Mouse (Mus musculus) heart, embryonic 10.5 days (tissue): Measurements from ENCODE around the gene Tmem156. TPM values are rescaled to one million over a fixed set of nuclear protein-coding genes. Genes with fewer than 3 reads are reported as not detected.

Source experiments
- DNase-seq: peaks from one replicate; pipeline ENCODE4 v3.0.0-alpha.2; 2017; ENCODE audit warnings: low spot score
- H3K27ac ChIP-seq: fragments of 300-500 bp; sonication (generic); 2 replicates; pipeline ENCODE4 v1.5.1; 2016; ENCODE audit warnings: mild to moderate bottlenecking
- H3K27me3 ChIP-seq: fragments of 300-500 bp; sonication (generic); 2 replicates; pipeline ENCODE4 v1.6.1; 2016; ENCODE audit warnings: mild to moderate bottlenecking; ENCODE audit not compliant: poor library complexity, insufficient read depth, severe bottlenecking
- H3K36me3 ChIP-seq: fragments of 300-500 bp; sonication (generic); 2 replicates; pipeline ENCODE4 v1.6.1; 2016; ENCODE audit warnings: mild to moderate bottlenecking, moderate library complexity
- H3K4me1 ChIP-seq: fragments of 300-500 bp; sonication (generic); 2 replicates; pipeline ENCODE4 v1.6.1; 2016; ENCODE audit warnings: mild to moderate bottlenecking
- H3K4me3 ChIP-seq: fragments of 300-500 bp; sonication (generic); 2 replicates; pipeline ENCODE4 v1.5.1; 2016; ENCODE audit warnings: mild to moderate bottlenecking, moderate library complexity
- H3K9me3 ChIP-seq: fragments of 300-500 bp; sonication (generic); 2 replicates; pipeline ENCODE4 v1.6.1; 2016; ENCODE audit warnings: mild to moderate bottlenecking, moderate library complexity
- WGBS: fragments of 180-500 bp; shearing (Covaris S2); methylation state at CpG from one replicate; pipeline ENCODE4 v1.1.7; 2016; 5-methylcytosine and 5-hydroxymethylcytosine counted together
- polyA plus RNA-seq: library from polyadenylated mRNA; unstranded; fragments of >200 nt; fragmentation: Nextera tagmentation; extraction: Ambion mirVana; gene quantifications from 2 replicates; pipeline ENCODE4 v1.2.1, GENCODE M21; 2016

Tmem156 gene
- polyA plus RNA-seq, 1 experiment from 2014 or later = 0.13 TPM

DNA sequence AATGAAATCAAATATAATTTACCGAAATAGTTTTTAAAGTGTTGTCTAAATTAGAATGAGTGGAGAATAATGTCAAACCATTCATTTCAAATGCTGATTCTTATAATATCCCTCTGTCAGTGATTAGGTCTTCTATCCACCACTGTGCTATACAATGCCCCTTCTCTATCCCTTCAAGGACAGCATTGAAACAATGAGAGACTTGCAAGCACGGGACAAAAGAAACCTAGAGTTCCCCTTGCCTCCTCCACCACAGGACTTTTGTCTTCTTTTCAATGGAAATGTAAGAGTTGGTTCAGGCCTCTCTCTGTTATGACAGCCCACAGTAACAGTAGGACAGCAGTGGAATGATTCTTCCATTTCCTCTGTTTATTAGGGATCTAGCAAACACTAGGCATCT is 28.7 kb downstream of the Tmem156 start:
- Histone ChIP-seq H3K27me3 (no peaks in the 10 kb centered on the region), H3K4me3 (no peak overlapping the region), H3K27ac (no peak overlapping the region), H3K4me1 (no peaks in the 10 kb centered on the region), H3K36me3 (no peaks in the 10 kb centered on the region), H3K9me3 (no peaks in the 10 kb centered on the region)
- no peak for DNase-seq
- WGBS = 77% methylated on average over 2 of the region's 2 CpGs

DNA sequence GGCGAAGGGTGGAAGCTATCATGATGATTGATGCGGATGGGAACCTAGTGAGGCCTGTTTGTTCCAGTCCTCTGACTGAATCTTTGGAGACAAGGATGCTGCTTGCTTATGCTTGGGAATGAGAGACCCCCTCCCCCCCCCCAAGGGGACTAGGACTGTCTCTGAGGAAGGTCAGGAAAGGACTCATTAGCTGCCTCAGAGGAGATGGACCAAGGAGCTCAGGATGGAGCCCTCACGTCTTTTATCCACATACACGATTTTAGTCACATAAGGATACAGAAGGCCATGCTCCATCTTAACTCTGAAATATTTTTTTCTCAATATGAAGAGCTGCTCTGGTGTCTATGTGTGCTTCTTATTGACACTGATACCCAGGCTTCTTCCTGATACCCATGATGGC is 29.7 kb downstream of the Tmem156 start:
- WGBS = 90% methylated on average over 4 of the region's 4 CpGs
- DNase-seq = no peak
- H3K4me1 ChIP-seq = no peaks in the 10 kb centered on the region
- H3K27me3 ChIP-seq = no peaks in the 10 kb centered on the region
- no peaks in the 10 kb centered on the region for H3K36me3 ChIP-seq
- H3K9me3 ChIP-seq = no peaks in the 10 kb centered on the region
- H3K27ac ChIP-seq = no peak overlapping the region
- no peak overlapping the region for H3K4me3 ChIP-seq

DNA sequence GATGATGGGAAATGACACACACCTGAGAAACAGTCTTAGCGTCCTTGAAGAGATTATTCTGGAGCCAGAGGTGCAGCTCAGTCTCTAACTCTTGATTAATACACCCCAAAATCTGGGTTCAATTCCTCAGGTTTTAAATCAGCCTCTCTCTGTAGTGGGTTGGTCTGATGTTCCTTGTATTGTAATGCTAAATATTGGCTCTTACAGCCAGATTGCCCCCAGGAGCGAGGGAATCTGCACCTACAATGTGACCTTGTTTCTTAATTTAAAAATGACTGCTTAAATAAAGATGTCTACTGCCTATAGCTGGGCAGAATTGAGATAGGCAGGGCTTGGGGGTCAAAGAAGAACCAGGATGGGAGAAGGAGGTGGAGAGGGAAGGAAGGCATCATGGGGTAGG is 32.1 kb downstream of the Tmem156 start:
- Histone ChIP-seq H3K4me3 (no peak overlapping the region), H3K4me1 (no peaks in the 10 kb centered on the region), H3K27me3 (no peaks in the 10 kb centered on the region), H3K27ac (no peak overlapping the region), H3K9me3 (no peaks in the 10 kb centered on the region), H3K36me3 (no peaks in the 10 kb centered on the region)
- WGBS = 66% methylated on average over 2 of the region's 2 CpGs
- no peak for DNase-seq

DNA sequence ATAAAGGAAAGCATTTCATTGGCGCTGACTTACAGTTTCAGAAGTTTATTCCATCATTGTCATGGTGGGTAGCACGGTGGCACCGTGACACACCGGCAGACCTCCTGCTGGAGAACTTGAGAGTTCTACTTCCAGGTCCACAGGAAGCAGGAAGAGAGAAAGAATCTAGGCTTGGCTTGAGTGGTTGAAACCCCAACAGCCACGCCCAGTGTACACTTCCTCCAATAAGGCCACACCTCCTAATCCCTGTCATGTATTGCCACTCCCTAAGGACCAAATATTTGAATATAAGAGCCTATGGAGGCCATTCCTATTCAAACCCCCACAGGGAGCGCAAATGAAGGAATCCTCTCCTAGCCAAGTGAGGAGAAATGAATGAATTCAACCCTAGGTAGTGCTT is 34.3 kb downstream of the Tmem156 start:
- Histone ChIP-seq H3K27me3 (no peaks in the 10 kb centered on the region), H3K4me3 (no peak overlapping the region), H3K4me1 (no peaks in the 10 kb centered on the region), H3K9me3 (no peaks in the 10 kb centered on the region), H3K36me3 (no peaks in the 10 kb centered on the region), H3K27ac (no peak overlapping the region)
- 91% methylated on average over 6 of the region's 6 CpGs for WGBS
- DNase-seq = no peak

DNA sequence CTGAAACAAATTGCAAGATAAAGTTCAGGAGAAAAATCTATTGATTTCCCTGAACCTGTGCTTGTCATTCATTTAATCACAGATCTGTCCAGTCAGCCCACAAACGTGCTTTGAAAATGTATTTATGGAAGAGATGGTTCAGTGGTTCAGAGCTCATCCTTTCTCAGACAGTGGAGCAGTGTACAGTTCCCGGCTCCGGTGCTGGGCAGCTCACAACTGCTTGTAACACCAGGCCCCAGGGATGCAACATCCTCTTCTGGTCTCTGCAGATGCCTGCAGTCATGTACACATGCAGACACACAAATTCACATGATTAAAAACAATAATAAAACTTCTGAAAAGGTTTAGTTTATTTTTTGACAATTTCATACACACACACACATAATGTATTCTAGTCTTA is 40.4 kb downstream of the Tmem156 start:
- Histone ChIP-seq H3K27me3 (no peaks in the 10 kb centered on the region), H3K36me3 (no peaks in the 10 kb centered on the region), H3K4me3 (no peak overlapping the region), H3K27ac (no peak overlapping the region), H3K9me3 (no peaks in the 10 kb centered on the region), H3K4me1 (no peaks in the 10 kb centered on the region)
- no peak for DNase-seq
- 82% methylated on average over 3 of the region's 3 CpGs for WGBS

DNA sequence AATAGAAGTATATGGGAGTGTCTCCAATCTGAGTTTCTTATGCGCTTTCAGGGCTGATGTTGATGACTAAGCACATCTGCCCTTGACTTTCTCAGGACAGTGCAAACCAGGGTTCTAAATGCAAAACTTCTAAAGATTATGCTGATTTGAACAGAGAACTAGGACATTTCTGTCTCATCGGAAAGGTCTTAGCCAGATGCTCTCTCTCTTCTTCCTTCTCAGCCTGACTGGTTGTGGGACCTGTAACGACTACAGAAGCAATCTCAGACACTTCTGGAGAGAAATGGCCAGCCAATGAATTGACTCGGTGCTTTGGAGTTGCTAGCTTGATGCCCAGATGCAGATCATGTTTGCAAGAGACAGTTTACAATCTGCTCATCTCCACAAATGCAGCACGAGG is 42.1 kb downstream of the Tmem156 start:
- Histone ChIP-seq H3K4me1 (no peaks in the 10 kb centered on the region), H3K4me3 (no peak overlapping the region), H3K27me3 (no peaks in the 10 kb centered on the region), H3K36me3 (no peaks in the 10 kb centered on the region), H3K27ac (no peak overlapping the region), H3K9me3 (no peaks in the 10 kb centered on the region)
- no peak for DNase-seq
- WGBS = 86% methylated on average over 5 of the region's 5 CpGs

DNA sequence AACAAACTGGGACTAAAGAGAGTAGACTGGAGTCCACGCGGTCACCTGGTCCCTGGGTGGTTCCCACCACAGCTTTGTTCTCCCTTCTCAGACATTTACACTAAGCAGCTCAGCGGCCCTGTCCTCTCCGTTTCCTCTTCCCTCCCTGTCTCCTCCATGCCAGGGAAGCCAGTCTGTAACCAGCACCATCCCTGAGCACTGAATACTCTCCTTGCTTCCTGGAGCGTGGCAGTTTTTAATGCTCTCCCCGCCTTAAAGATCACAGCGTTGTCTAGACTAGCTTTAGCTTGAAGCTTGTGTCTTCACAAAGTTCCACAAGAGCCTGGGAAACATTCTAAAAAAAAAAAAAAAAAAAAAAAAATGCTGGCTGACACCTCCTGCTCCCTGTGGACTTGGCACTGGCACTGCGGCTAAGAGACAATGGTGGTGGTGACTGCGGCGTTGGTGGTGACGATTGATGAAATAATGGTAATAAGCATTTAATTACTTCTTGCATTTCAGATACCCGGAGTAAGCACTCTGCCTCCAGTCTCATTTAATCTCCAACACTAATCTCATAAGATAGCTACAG is 44.6 kb downstream of the Tmem156 start:
- 64% methylated on average over 12 of the region's 12 CpGs for WGBS
- Histone ChIP-seq H3K9me3 (no peaks in the 10 kb centered on the region), H3K4me3 (no peak overlapping the region), H3K27ac (no peak overlapping the region), H3K4me1 (no peaks in the 10 kb centered on the region), H3K27me3 (no peaks in the 10 kb centered on the region), H3K36me3 (no peaks in the 10 kb centered on the region)
- no peak for DNase-seq

DNA sequence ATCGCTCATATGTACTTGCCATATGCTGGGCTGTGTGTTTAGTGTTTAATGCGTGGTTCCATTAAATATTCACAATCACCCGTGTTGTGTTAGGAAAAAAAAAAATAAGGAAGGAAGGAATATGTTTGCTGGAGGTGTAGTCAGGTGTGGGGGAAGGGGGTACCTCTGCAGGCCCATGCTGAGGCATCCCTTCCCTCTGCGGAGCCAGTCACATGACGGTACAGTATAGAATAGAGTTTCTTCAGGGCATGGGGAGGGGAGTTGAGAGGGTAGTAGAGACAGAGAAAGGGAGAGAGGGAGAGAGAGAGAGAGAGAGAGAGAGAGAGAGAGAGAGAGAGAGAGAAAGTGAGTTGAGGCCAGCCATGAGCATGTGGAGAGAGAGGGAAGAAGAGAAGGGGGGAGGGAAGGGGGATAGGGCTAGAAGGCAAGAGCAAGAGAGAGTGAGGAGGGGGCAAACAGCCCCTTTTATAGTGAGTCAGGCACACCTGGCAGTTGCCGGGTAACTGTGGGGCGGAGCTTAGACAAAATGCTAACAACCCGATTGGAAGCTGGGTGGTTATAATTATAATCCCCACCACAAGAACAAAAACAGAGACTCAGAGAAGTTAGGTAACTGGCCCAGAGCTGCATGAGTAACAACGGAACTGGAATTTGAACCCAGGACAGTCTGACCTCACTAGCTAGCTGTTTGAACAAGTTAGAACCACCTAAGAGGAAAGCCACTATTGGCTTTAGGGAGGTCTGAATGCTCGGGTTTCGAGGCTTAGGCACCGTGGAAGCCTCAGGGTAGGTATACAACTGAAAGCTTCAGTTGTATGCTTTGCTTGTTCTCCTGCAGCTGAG is 45.3 kb downstream of the Tmem156 start:
- 68% methylated on average over 12 of the region's 12 CpGs for WGBS
- Histone ChIP-seq H3K36me3 (no peaks in the 10 kb centered on the region; the same call in 1 of the 2 replicates), H3K4me3 (no peak overlapping the region), H3K27ac (no peak overlapping the region), H3K4me1 (no peaks in the 10 kb centered on the region), H3K9me3 (no peaks in the 10 kb centered on the region), H3K27me3 (no peaks in the 10 kb centered on the region)
- no peak for DNase-seq

DNA sequence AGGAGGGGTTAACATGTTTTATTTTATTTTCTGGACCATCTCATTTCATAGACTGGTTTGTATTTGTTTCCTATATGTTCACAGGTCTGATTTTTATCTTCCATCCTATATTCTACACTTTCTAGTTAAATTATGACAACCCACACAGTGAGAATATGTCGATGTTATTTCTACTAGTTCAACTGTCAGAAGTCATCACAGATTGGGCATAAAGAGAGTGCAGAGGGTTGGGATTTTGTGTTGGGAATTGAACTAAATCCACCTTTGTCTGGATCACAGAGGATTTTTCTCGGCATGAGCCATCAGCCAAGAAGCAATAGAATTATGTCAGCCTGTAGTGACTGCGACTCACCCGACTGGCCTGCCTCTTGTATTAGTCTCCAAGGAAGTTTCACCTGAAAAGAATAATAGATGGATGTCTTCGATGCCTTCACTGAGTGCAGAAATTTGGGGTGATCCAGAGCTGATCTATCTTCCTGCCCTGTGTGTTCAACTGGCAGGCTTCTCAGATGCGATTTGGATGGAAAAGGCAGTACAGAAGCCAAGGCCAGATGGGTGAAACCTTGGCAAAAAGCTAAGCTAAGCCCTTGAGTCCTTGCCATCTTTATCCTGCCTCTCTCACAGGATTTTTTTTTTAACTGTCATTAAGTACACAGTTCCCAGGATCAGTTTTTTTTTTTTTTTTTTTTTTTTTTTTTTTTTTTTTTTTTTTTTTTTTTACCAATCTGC is 46.1 kb downstream of the Tmem156 start:
- Histone ChIP-seq H3K27me3 (no peaks in the 10 kb centered on the region), H3K4me1 (no peaks in the 10 kb centered on the region), H3K9me3 (no peaks in the 10 kb centered on the region), H3K4me3 (no peak overlapping the region), H3K27ac (no peak overlapping the region), H3K36me3 (no peaks in the 10 kb centered on the region; the same call in 1 of the 2 replicates)
- WGBS = 89% methylated on average over 6 of the region's 6 CpGs
- DNase-seq = no peak

DNA sequence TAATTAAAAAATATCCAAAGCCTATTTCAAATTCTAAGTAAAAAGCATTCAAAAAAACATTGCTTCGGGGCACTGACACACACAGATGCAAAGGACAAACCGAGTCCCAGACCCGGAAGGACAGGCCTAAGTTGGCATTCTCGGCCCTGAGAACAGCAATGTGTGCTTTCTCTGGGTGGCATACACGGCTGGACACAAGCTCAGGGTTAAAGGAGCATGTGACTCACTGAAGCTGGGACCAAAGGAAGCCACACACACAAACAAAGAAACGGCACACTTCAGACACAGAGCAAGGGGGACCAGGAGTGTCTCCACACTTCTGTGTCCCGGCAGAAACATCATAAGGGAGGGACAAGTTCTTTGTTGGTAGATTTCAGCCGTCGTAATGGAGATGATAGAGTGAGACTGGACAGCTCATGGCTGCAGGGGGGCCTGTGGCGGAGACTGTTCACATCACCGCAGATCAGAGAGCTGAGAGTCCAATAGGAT is 48.5 kb downstream of the Tmem156 start:
- Histone ChIP-seq H3K27ac (no peak overlapping the region), H3K36me3 (no peaks in the 10 kb centered on the region; the same call in none of the 2 replicates), H3K4me1 (no peaks in the 10 kb centered on the region), H3K27me3 (no peaks in the 10 kb centered on the region), H3K4me3 (no peak overlapping the region), H3K9me3 (no peaks in the 10 kb centered on the region)
- WGBS = 73% methylated on average over 11 of the region's 11 CpGs
- no peak for DNase-seq

DNA sequence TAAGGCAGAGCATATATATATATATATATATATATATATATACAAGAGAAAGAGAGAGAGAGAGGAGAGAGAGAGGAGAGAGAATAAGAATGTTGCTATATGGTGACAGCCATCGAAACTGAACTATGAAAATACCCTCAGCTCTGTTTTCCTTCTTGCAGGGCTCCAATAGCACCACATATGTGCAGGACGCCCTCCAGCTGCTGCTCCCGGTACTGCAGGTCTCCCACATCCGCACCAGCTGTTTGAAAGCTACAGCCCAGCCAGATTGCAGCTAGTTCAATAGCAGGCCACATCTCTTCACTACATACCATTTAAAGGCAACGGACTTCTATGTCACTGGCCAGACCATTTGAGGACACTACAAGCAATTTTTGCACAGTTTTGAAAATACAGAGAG is 51.5 kb downstream of the Tmem156 start:
- DNase-seq = no peak
- Histone ChIP-seq H3K27ac (no peak overlapping the region), H3K9me3 (no peaks in the 10 kb centered on the region), H3K4me1 (no peaks in the 10 kb centered on the region), H3K36me3 (peaks cover 1% of the 10 kb centered on the region), H3K27me3 (no peaks in the 10 kb centered on the region), H3K4me3 (no peak overlapping the region)
- 68% methylated on average over 5 of the region's 5 CpGs for WGBS

DNA sequence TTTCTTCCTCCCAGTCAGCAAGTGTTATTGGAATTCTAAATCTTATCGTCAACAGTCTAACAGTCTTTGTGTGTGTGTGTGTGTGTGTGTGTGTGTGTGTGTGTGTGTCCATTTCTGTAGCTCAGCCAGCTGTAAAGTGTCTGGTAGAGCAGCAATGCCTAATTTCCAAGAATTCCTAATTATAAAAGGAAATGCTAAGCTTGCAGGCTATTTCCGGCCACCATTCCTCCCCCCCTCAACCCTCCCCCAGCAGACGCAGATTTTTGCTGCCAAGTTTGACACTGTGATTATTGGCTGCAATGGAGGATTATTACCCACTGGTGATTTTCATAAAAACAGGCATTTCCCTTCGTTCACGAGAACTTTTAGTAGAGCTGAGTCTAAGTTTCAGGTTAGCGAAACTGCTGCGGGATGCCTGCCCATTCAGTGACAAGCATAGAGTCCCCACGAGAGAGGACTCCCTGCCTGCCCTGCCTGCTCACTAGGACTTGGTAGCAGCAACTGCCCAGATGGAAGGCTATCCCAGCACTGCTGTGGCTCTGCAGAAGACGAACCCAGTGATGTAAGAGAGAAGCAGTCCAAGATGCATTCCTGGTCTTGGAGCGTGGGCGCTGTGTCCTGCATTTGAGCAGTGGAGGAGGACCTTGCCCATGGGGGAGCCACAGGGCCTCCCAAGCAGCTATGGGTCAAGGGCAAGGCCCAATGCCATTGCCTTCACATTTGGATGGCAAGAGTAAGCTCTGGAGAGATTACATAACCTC is 52.9 kb downstream of the Tmem156 start:
- no peak for DNase-seq
- no peaks in the 10 kb centered on the region for H3K4me1 ChIP-seq

More for the DNA sequence above, 52.9 kb downstream of the Tmem156 start:
- Histone ChIP-seq H3K27me3 (no peaks in the 10 kb centered on the region), H3K9me3 (no peaks in the 10 kb centered on the region), H3K27ac (no peak overlapping the region), H3K4me3 (no peak overlapping the region), H3K36me3 (peaks cover 6% of the 10 kb centered on the region)
- 86% methylated on average over 11 of the region's 11 CpGs for WGBS
